Mouse (Mus musculus) c-Kit-positive CD71-negative TER-119-negative erythroid progenitor cells, embryonic 14.5 days (primary cell): ENCODE data around the gene Mthfd2.
A peak's percentile ranks its signal among the peaks of the same experiment; 100 is the strongest.
"Not testable (repeated sequence)": the region's sequence is repeated elsewhere in the genome, so short reads cannot be mapped to it uniquely, and the experiment has no call there.

Source experiments
- DNase-seq: peaks from one replicate; pipeline ENCODE4 v3.0.0-alpha.2; 2013; ENCODE audit warnings: low read depth

The Mthfd2 gene

DNA sequence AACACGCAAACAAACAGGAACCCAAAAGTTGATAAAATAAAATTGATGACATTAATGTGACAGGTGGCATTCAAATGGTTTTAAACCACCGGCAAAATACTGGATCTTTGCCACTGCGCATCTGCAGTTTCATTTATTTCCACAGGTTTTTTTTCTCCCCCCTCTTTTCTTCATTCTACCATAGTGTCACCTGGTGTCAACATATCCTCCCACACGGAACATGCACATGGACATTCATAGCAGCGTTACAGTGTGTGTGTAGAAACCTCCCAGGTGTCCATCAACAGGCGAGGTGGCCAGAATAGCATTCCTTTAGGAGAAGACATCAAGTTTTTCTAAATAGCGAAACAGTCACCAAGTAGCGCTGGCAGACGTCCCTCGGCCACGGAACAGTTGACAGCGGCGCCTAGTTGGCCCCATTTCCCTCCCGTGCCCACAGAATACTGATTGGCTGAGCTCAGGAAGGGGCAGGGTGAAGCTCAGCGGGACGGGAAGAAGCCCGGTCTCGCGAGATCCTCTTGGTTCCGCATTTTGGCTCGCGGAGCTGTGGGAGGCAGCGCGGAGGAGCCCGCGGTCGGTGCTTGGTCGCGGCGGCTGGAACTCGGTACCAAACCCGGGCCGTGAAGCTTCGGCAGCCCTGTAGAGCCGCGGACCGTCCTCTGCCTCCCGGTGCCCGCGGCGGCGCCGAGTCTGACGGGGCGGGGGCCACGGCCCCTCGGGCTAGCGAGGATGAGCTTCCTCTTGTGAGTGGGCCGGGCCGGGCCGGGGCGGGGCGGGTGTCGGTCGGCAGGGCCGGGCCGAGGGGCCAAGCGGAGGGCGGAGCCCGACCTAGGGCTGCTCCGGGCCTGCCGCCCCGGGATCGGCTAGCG, at the start of gene Mthfd2, which contains the start of gene Mob1a:
Gene Mthfd2 (minus strand): TSS at position 384 of the 869 bp plus-strand sequence.
Gene Mob1a (plus strand): TSS at position 492 of the 869 bp plus-strand sequence.
- peak; percentile 93 for DNase-seq

DNA sequence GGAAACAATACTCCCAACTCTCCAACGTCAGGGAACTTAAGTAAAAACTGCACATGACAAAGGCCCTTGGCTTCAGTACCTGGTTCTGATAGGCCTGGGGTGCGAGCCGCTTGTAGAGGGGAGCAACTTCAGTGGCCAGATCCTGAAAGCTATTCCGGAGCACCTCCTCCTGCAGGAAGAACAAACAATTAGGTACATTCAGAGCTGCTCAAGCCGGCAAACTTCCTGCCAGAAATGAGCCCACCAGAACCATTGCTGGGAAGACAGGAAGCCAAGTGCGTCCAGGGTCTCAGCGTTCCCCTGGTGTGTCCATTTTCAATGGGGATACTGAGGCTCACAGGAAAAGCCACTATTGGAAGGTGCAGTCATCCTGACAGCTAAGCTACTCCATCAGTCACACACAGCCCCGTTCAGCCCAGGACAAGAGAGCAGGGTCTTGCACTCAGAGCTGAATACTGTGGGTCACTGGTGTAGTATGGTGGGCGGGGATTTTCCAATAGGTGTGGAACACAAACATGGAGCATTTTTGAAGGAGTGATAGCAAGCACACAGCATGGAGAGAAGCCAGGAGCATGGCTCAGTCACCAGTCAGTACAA, 48.1 kb upstream of the Mthfd2 start:
- DNase-seq: no peak

DNA sequence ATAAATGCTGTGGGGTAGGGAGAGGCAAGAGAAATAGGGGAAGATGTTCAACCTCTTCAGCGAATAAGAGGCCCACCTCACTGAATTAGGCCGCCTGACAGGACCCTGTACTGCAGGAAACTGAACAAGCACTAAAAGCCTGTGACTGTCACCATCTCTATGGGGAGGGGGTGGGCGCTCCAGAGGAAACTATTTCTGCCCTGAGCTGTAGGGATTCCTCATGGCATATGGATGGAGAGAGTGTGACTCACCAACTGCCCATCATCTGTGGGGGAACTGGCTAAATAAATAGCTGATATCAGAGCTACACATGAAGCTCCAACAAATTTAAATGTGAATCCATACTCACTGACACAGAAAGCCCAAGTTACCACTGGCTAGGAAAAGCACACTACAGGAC, 45.6 kb upstream of the Mthfd2 start:
- DNase-seq: no peak

DNA sequence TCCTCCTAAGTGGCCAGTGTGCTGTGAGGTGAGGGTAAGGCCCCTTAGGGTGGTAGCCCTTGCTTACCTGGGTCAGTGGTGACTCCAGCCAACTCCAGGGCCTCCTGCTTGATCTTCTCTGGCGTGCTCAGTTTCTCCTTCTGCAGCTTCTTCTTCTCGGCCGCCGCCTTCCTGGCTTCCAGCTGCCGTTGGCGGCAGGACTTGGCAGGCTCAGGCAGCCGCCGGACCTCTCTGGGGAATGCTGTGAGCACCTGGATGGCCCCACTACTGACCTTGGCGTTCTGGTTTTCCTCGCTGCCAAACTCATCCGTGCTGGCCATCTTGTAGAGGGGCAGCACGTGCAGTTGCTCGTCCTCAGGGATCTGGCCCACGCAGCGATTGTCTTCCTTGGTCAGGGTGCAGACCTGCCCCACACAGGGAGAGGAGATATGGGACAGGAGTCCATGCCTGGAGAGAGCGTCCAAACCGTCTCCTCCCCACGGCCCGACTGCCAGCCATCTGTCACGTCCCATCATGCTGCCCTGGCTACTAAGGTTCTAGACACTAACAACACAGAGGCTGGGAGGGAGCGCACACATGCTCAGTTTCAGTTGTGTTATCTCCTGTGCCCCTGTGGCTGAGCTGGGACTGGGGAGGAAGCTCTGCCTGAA, 44.7 kb upstream of the Mthfd2 start:
- no peak for DNase-seq

DNA sequence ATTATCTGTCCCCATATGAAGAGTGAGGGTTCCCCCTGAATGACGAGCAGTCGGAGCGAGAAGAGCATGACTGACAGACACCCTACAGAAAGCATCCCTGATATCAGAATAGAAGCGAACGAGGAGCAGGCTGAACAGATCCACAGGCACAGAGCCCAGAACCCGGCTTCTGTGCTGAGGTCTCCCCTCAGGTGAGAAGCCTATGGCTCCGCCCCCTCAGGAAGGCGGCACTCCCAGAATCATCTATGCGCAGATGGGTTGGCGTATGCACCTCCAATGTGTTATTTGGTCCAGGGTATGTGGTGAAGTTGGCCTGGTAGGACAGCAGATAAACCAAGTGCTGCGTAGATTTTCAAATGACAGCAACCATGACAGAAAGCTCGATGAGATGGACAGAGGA, 37.4 kb upstream of the Mthfd2 start:
- no peak for DNase-seq

DNA sequence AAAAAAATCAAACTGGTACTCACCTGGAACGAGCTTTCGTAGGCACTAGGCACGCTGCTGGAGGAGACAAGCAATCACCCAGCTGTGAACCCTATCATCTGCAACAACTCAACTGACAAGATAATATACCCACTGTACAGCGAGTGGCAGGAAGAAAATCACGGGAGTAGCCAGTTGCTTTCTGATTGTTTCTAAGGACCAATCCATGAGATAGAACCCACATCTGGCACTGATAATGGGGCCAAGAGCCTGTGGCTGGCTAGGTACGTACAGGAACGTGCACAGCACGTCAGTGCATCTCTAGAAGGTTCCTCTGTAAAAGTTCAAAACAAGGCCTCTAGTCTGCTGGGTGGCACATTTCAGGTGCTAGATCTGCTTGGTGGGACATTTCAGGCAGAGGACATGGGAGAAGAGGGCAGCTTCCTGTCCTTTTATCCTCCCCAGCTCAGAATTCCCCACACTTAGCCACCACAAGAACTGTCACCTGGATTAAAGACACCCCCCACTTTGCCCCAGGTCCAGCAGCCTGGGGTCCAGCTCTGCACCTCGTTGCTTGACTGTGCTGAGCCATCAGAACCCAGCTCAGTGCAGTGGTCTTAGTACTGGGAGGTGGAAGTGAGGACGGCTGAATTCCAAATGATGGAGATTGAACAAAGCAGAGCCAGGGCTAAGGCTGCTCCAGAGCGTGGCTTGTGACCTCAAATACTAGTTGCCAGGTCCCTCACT, 36.0 kb upstream of the Mthfd2 start:
- DNase-seq: no peak

DNA sequence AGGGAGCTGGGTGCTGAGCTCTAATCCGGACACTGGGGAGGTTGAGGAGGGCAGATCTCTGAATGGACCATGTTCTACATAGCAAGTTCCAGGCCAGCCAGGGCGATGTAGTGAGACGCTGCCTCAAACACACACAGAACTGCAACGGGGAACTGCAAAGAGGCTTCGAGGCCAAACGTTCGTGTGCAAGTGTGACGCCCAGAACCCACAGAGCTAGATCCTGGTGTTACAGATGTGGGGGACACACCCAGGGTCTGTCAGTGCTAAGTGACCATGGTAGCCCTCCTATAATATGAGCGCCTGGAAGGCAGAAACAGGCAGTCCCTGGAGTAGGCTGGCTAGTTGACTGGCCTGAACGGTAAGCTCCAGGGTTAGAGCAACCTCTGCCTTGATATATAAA, 31.7 kb upstream of the Mthfd2 start:
- no peak for DNase-seq

DNA sequence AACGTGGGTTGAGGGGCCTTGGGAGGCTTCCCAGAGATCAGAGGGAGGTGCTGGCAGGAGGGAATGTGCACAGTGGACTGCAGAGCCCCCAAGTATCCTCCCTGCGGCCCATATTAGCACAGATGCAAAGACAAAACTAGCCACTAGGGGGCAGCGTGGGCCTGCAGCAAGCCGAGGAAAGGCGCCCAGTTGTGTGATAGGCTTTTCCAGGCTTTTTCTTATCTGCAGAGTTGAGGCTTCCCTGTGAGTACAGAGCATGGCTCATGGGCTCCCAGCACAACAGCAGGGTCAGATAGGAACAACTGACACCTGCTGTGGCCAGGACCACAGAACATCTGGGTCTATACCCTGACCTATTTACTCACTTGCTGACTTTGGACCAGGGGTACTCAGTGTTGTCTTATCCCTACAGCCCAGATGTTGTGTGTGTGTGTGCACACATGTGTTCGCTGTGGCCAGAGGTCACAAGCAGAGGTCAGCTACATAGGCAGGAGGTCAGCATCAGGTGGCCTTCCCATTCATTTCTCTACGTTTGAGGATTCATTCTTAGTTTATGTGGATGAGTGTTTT, 30.9 kb upstream of the Mthfd2 start:
- DNase-seq: peak; percentile 63

DNA sequence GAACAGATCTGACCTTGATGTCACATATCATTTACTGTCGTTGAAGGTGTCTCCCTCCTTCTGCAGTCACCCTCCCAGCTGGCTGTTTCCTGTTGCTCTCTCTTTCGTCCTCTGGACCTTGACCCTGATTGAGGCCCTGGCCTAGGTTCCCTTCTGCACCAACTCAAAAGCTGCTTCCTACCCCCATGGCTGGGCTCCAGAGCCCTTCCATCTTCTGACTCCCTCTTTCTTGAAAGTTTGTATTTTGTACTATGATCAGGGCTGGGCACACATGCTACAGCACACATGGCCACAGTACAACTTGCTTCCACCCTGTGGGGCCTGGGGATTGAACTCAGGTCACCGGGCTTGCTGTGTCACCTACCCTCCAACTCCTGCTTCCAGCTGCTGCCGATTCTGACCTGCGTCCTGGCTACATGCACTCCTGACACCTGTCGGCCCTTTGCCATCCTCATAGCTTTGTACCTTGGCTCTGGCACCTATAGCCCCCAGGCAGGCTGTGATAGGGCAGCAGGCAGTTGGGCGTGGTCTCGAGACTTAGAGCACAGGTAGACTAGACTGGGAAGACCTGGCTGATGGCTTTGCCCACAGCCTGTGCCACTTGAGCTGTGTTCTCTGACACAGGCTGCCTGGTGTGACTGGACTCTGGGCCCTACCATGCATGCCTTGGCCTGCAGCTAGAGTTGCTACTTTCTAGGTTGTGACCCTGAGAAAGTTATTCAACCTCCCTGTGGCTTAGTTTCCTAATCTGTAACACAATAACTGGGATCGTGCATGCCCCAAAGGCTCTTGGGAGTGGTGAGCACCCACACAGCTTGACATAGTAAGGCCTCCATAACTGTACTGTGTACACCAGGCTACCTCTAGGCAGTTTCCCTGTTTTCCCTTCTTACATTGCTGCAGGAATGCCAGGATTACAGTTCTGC, 29.4 kb upstream of the Mthfd2 start:
- DNase-seq: no peak

DNA sequence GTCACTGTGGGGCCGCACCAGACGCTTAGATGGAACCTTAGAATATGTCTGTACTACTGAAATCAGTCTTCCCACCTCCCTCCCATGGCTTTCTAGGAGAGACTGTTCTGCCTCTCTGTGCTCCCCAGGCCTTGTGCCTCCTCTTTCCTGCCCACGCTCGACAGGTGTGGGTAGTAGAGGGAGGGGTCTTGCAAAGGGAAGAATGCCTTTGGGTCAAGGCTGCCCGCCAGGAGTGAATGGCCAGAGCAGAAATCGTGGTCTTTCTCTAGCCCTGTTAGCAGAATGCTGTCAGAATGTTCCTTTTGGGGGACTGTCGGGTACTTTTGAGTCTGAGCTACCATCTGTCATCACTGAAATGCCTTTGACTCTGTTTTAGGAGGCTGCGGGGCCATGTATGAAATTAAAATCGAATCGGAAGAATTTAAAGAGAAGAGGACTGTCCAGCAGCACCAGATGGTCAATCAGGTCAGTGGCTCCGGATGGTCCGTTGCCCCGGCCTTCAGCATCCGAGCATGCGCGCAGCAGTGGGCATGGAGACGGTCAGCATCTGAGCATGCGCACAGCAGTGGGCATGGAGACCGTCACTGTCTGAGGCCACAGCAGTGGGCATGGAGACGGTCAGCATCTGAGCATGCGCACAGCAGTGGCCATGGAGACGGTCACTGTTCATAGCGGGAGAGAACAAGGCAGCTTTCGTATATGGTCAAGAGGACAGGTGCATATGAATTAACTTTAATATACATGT, 27.1 kb upstream of the Mthfd2 start:
- no peak for DNase-seq

DNA sequence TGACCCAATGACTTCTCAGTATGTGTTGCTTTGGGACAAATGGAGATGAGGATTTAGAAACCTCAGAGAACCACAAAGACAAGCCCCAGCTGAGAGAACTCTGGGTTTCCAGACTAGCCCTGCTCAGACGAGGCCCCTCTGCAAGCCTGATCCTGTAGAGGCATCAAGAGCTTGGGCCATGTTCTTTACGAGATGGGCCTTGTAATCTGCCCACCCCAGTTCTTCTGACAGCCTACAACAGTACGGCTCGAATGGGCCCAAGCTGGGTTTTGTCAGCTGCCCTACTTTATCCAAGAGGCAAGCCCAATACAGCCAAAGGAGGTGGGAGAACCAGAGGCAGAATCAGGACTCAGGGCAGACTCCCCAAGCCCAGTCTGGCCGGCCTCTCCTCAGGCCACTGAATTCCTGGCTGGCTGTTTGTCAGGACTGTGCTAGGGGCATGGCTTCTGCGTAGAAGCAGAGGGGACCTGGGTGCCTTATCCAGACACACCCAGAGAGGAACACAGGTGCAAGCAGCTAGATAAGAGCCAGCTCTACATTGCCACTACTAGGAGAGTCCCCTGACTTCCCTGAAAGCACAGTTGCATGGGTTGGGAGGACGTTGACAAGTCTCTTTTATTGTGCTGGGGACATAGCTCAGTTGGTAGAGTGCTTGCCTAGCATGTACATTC, 25.9 kb upstream of the Mthfd2 start:
- peak; percentile 47 for DNase-seq

DNA sequence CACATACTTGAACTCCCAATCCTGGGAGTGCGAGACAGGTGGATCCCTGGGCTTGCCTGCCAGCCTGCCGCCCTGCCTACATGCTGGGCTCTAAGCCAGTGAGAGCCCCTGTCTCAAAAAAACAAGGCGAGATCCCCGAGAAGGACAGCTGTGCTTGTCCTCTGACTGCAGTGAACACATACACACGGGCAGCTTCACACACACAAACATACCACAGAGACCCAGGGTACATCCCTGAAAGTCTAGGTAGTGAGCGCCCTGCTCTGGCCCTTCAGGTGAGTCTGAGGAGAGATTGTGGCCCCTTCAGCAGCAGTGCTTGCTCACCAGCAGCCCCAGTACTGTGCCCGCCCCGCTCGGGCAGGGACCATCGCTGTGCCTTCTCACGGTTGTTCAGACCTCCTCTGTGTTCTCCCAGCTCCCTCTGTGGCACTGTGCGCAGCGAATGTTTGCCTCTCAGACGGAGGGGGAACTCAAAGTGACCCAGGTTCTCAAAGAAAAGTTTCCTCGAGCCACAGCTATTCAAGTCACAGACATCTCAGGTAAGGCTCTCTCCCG, 25.2 kb upstream of the Mthfd2 start:
- no peak for DNase-seq

DNA sequence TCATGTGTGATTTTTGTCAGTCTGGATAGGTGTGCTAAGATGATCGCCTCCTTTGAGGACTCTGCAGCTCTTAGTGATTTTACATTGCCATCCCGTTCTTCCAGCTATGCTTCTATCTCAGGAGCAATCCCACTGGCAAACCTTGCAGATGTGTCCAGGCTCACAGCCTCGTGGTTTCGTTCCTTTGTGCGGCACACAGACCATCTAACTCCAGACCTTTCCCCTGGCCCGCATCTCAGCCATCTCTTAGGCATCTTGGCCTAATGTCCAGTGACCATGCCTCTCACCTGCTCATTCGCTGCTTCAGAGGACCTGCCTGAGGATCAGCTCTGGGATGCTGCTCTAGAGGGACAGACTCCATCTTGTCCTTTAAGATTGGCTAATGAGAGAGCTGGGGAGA, 24.5 kb upstream of the Mthfd2 start:
- no peak for DNase-seq

DNA sequence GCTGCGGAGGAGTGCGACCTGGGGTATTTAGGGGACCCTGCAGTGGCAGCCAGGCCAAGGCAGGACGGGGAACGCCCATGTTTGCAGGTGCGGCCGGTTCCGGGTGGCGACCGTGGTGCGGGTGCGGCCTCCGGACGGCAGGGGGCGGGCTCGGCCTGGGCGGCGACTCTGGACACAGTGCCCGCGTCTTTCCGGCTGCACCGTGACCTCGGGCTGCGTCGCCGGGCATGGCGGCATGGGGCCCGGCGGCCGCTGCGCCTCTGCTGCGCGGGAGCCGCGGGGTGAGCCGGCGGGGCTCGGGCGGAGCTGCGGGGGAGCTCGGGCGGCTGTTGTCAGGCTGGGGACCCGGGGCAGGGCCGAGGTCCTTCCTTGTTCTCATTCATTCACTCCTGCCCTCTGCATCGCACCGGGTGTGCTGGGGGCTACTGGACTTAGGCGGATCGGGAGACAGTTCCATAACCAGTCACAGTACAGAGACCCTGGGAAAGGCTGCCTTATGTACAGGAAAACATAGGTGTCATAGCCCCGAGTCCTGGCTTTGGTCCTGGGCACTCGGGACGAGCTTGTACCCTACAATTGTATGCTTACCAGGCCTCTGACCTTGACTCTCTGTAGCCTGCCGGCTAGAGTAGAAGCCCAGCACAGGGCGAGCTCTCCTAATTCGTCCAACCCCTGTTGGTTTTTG, 23.7 kb upstream of the Mthfd2 start:
- peak; percentile 77 for DNase-seq

DNA sequence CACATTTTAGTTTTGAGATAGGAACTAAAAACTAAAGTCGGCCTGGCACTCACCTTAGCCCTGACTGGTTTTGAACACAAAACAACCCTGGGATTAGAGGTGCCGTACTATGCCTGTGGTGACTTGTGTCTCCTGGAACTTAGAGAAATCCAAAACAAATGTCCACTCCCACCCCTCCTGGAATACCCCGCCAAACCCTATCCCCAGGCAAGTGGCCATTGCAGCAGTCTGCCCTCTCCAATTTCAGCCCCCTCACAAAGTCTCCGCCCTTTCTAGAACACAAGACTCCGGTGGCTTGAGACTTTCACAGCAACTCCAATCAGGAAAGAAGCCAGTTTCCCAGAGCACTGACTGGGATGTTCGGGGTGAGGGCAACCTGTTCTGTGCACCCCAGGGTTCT, 23.2 kb upstream of the Mthfd2 start, which contains the start of gene Bola3:
Gene Bola3 (plus strand): TSS at position 275 of the 400 bp plus-strand sequence.
- DNase-seq: no peak

DNA sequence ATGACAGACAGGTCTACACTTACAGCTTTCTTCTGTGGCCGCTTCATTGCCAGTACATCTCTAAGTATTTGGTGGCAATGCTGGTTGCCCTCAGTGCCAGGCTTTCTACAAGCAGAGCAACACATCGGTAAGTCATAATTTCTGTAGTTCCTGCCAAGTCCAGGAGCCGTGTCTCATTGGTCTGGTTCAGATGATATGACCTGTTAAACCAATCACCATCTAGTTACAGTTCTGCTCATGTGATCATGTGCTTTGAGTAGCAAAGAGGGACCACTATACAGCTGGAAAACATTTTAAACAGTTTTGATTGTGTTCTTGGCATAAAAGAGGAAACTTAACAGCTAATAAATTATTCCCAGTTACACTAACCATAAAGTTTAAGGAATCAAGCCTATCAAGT, 22.2 kb upstream of the Mthfd2 start:
- no peak for DNase-seq

DNA sequence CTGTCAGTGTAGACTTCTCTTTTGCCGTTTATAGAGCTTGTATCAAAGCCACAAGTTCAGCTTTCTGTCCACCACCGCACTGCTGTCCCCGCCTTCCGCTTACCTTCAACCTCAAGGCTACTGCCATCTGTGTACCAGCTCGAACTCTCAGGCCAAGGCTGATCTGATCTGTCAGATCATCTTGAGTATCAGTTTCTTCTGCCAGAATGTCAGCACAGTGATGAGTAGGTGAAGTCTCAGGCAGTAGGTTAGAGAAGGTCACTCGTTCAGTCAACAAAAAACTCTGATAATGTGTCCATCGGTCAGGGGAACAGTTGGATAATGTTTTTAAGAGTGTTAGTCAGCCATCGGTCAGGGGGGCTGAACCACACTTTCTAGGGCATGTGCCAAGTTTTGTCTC, 19.6 kb upstream of the Mthfd2 start:
- not testable (repeated sequence) for DNase-seq

DNA sequence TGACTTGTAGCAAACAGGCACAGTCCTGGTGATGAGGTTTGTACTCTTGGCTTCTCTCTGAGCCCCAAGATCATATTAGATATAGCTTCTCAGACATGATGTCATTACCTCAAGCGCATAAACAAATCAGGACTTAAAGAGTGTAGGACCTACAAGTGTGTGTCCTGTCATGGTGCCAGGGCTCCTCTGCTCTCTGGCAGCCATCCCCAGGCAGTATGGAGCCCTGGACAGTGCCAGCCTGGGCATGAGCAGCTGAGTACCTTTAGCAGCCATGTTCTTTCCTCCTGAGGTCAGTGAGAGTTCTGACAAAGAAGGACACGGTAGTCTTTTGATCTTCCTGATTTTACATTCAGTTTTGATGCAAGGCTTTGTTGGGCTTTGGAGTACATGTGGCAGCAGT, 17.2 kb upstream of the Mthfd2 start:
- no peak for DNase-seq

DNA sequence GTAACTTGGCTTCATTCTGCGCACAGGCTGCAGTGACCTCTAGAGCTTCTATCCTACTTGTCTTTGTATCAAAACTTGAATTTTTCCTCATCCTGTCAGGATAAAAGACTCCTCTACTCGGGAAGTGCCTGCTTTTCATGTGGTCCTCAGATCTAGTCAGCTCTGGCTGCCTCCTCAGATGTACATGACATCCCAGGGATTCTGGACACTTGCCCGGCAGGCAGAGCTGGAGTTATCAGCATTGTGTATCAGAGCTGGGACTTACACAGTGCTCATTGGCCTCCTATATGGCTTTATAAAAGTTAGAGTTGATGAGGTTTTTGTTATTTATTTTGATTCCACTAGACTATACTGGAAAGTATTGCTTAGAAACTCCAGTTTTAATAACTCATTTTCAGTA, 15.7 kb upstream of the Mthfd2 start:
- no peak for DNase-seq
